Mouse (Mus musculus) ES-Bruce4 (cell line): ENCODE measurements around the gene Hist2h2aa2. TPM values are rescaled to one million over a fixed set of nuclear protein-coding genes. Genes with fewer than 3 reads are reported as not detected.
"Not testable (repeated sequence)": the region's sequence is repeated elsewhere in the genome, so short reads cannot be mapped to it uniquely, and the experiment has no call there.

Experiments
- H3K27ac ChIP-seq: 2 replicates; pipeline ENCODE4 v1.5.1; 2012; ENCODE audit warnings: low read length, inconsistent platforms; ENCODE audit not compliant: insufficient read depth
- H3K27me3 ChIP-seq: 2 replicates; pipeline ENCODE4 v1.6.1; 2012; ENCODE audit warnings: mild to moderate bottlenecking, low read length, inconsistent platforms; ENCODE audit not compliant: control insufficient read depth, poor library complexity, insufficient read depth, severe bottlenecking
- H3K36me3 ChIP-seq: 2 replicates; pipeline ENCODE4 v1.6.1; 2012; ENCODE audit warnings: inconsistent platforms, mild to moderate bottlenecking, low read length, moderate library complexity; ENCODE audit not compliant: control insufficient read depth, poor library complexity, insufficient read depth, severe bottlenecking
- H3K4me1 ChIP-seq: one replicate; pipeline ENCODE4 v1.8.1; 2011; ENCODE audit warnings: low read length; ENCODE audit not compliant: control insufficient read depth, insufficient read depth
- H3K4me3 ChIP-seq: 2 replicates; pipeline ENCODE4 v1.5.1; 2011; ENCODE audit warnings: low read depth, mild to moderate bottlenecking, low read length
- H3K9ac ChIP-seq: 2 replicates; pipeline ENCODE4 v1.6.1; 2012; ENCODE audit warnings: low read depth, mild to moderate bottlenecking, inconsistent platforms; ENCODE audit not compliant: poor library complexity, severe bottlenecking
- H3K9me3 ChIP-seq: replicated peaks from 2 replicates; pipeline ENCODE4 v1.6.1; 2012; ENCODE audit warnings: mild to moderate bottlenecking, low read length, inconsistent platforms; ENCODE audit not compliant: control insufficient read depth, poor library complexity, insufficient read depth, severe bottlenecking
- CTCF ChIP-seq: IDR thresholded peaks from one replicate; pipeline ENCODE4 v1.8.1; 2011; ENCODE audit warnings: low read depth, low read length
- EP300 ChIP-seq: IDR thresholded peaks from 2 replicates; pipeline ENCODE4 v1.6.1; 2011; ENCODE audit warnings: low read depth, low read length; ENCODE audit not compliant: insufficient read depth
- POLR2A ChIP-seq: IDR thresholded peaks from one replicate; pipeline ENCODE4 v1.8.1; 2011; ENCODE audit warnings: low read length; ENCODE audit not compliant: insufficient read depth
- polyA plus RNA-seq: library from polyadenylated mRNA; stranded (reverse); fragments of >200 nt; gene quantifications from 2 replicates; pipeline ENCODE4 v1.2.4, GENCODE M21; 2011; ENCODE audit warnings: low read depth; ENCODE audit not compliant: missing spikeins, insufficient read depth, insufficient read length

Hist2h2aa2 gene
- polyA plus RNA-seq, 1 experiment, result 17.2 TPM

GRCm38 (mm10) chr3:96245003-96245886, 5.2 kb upstream of the Hist2h2aa2 start, which contains the start of gene Hist2h2aa1:
Gene Hist2h2aa1 (plus strand): TSS chr3:96245497.
- not testable (repeated sequence) for H3K4me1 ChIP-seq, H3K9me3 ChIP-seq, H3K27me3 ChIP-seq, H3K36me3 ChIP-seq
- peak within 1 kb of the TSS; percentile 99 for H3K4me3 ChIP-seq
- peak within 1 kb of the TSS; percentile 70 for H3K9ac ChIP-seq
- H3K27ac ChIP-seq, result peak within 1 kb of the TSS; percentile 92

DNA sequence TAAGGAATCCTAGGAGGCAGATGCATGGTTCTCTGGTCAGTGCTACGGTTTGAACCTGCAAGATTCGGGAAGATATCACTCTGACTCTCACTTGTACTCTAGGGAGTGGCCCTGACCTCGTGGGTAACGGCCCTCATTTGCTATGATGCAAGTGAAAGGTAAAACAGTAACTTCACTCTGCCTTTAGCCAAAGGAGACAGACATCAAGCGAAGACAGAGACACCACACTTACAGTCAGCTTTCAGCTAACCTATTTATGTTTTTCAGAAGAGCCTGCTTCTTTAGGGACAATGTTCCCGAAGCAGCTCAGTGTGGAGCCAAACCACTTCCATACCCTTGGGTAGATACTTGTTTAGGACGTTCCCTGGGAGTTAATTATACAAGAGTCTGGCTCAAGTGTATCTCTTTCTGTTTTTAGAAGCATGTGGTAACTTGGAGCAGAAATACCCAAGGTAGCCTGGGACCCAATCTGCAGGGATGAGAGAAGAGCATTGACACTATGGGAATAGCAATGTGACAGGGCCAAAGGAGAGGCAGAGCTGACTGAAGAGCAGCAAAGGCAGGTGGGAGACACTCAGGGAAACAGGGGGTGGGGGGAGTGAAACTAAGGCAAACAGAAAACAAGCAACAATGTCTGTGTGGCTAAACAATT, 4.0 kb upstream of the Hist2h2aa2 start:
- H3K4me3 ChIP-seq, result peak overlapping the region; percentile 99
- peak overlapping the region; percentile 8 for H3K27ac ChIP-seq
- TF ChIP-seq EP300 (no peak), POLR2A (no peak), CTCF (no peak)
- no peaks in the 10 kb centered on the region for H3K9me3 ChIP-seq
- H3K27me3 ChIP-seq, result no peaks in the 10 kb centered on the region
- H3K4me1 ChIP-seq, result no peaks in the 10 kb centered on the region
- peak overlapping the region; percentile 70 for H3K9ac ChIP-seq
- H3K36me3 ChIP-seq, result peaks cover 7% of the 10 kb centered on the region; the same call in 1 of the 2 replicates

GRCm38 (mm10) chr3:96240799-96241197, 722 bp upstream of the Hist2h2aa2 start:
- Histone ChIP-seq H3K4me3 (peak overlapping the region; percentile 35), H3K27me3 (no peaks in the 10 kb centered on the region)

DNA sequence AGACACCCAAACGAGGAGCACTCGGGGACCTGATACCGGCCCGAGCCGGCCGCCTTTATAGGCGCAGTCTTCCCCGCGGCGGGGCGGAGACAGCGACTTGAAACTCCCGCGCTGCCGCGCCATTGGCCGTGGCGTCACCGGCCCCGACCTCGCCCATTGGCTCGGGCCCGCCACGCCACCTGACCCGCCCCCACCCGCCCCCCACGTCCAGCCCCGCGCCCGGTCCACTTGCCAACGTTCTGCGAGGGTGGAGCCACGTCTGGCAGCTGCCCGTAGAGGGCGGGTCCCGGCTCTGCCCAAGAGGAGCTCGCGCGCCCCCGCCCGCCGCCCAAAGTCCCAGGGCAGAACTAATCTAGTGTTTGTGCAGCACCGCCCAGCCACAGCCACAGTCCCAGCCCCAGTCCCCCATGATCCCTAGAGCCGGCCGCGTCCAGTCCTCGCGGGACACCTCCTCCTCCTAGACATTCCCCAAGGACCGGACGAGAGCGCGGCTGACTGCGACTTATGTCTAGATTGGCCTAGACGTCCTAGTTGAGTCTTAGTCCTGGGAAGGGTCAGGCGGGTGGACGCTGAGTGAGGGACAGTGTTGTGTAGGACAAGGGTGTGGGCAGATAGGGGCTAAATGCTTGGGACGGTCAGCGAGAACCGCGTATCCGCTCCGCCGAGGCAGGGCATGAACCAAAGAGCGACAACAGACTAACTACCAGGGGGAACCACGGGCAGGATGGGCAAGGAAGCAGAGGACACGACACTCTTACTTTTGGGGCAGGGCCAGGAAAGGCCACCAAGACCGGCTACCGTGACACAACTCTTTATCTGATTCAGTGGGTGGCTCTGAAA, 902 bp downstream of the Hist2h2aa2 start, which contains the start of gene Hist2h3c2:
Hist2h3c2 (minus strand) TSS at position 174 of the 840 bp plus-strand sequence.
- H3K36me3 ChIP-seq, H3K9me3 ChIP-seq, H3K27me3 ChIP-seq, H3K4me1 ChIP-seq: not testable (repeated sequence)
- peak within 1 kb of the TSS; percentile 100 for H3K9ac ChIP-seq
- H3K27ac ChIP-seq, result peak within 1 kb of the TSS; percentile 96
- H3K4me3 ChIP-seq, result peak within 1 kb of the TSS; percentile 93

More at GRCm38 (mm10) chr3:96240799-96241197, 722 bp upstream of the Hist2h2aa2 start:
- no peaks in the 10 kb centered on the region for H3K9me3 ChIP-seq
- TF ChIP-seq POLR2A (no peak), CTCF (no peak), EP300 (no peak)
- H3K9ac ChIP-seq, result peak overlapping the region; percentile 94
- peaks cover 2% of the 10 kb centered on the region; the same call in 1 of the 2 replicates for H3K36me3 ChIP-seq
- H3K4me1 ChIP-seq, result no peaks in the 10 kb centered on the region
- 0 out of 2 replicates have a peak overlapping the region, but pooled peaks have one; percentile 67 for H3K27ac ChIP-seq

GRCm38 (mm10) chr3:96237904-96238511, 2.1 kb downstream of the Hist2h2aa2 start:
- H3K4me3 ChIP-seq, result peak overlapping the region; percentile 93
- H3K9me3 ChIP-seq, result no peaks in the 10 kb centered on the region
- peaks cover 2% of the 10 kb centered on the region; the same call in 1 of the 2 replicates for H3K36me3 ChIP-seq
- H3K9ac ChIP-seq, result peak overlapping the region; percentile 100
- H3K4me1 ChIP-seq, result no peaks in the 10 kb centered on the region
- no peaks in the 10 kb centered on the region for H3K27me3 ChIP-seq
- TF ChIP-seq POLR2A (peak; percentile 61), CTCF (no peak)
- peak overlapping the region; percentile 96 for H3K27ac ChIP-seq
